Comparison of ENCODE assay signal across 21 mouse cellular contexts in the genomic region with DNA sequence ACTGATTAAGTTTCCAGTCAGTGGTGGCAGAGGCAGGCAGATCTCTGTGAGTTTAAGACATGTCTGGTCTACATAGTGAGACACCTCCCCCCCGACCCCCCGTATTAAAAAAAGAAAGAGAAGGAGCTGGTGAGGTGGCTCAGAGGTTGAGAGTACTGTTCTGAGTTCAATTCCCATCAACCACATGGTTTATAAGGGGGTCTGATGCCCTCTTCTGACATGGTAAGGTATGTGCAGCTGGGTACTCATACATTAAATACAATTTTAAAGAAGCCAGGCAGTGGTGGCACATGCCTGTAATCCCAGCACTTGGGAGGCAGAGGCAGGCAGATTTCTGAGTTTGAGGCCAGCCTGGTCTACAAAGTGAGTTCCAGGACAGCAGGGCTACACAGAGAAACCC. TPM values are rescaled to one million over a fixed set of nuclear protein-coding genes. Genes with fewer than 3 reads are reported as not detected.
DNase-seq lines count a peak whose midpoint lies in the region; ATAC-seq and TF ChIP-seq lines count a peak whose summit lies in the region.
"Not testable (repeated sequence)": the region's sequence is repeated elsewhere in the genome, so short reads cannot be mapped to it uniquely, and the experiment has no call there.
"Had no signal": no experiment of that assay in that cellular context is flagged by ENCODE, and none has a peak within 500 bp of the region (broad histone marks: within the 10 kb centered on the region; RNA-seq: fewer than 3 reads in every experiment).

No protein-coding gene starts in this region.

- not testable (repeated sequence) for ATAC-seq in lung, embryonic 15.5 days (ENCODE audit: borderline replicate concordance, extremely low read depth, low FRiP score, low TSS enrichment); midbrain, postnatal 0 days (ENCODE audit: low FRiP score); stomach, postnatal 0 days (ENCODE audit: low FRiP score, low TSS enrichment)

- H3K27me3 ChIP-seq in heart, adult 2 months (ENCODE audit: control insufficient read depth, insufficient read depth, low read length); lung, embryonic 15.5 days; midbrain, postnatal 0 days (ENCODE audit: insufficient read depth, low read length); stomach, postnatal 0 days (ENCODE audit: control insufficient read depth, insufficient read depth, low read length): not testable (repeated sequence)

- not testable (repeated sequence) for H3K4me2 ChIP-seq in lung, embryonic 15.5 days; midbrain, postnatal 0 days (ENCODE audit: low read depth, low read length, poor library complexity, severe bottlenecking)
- 0 out of 2 replicates have a peak overlapping the region, but pooled peaks have one; percentile 11 for H3K4me2 ChIP-seq in stomach, postnatal 0 days (replicated peaks; ENCODE audit: low read depth)

- peak; percentile 40 for DNase-seq in 3T3-L1 (ENCODE audit: low read depth, low spot score)
- DNase-seq in ES-CJ7 (ENCODE audit: low read depth, low spot score), result peak; percentile 60
- not testable (repeated sequence) for DNase-seq in heart, adult 2 months; layer of hippocampus, adult 2 months (ENCODE audit: low spot score in 2 of 2); midbrain, postnatal 0 days (ENCODE audit: low spot score); stomach, postnatal 0 days (ENCODE audit: low spot score)

- not testable (repeated sequence) for H3K36me3 ChIP-seq in heart, adult 2 months (ENCODE audit: control insufficient read depth, insufficient read depth, low read length); lung, embryonic 15.5 days; midbrain, postnatal 0 days (ENCODE audit: insufficient read depth, low read length); stomach, postnatal 0 days (ENCODE audit: control insufficient read depth, insufficient read depth, low read length)

- peak overlapping the region; percentile 50 for H3K4me3 ChIP-seq in bone marrow macrophage, adult 2 months (ENCODE audit: insufficient read depth, low read length)
- not testable (repeated sequence) for H3K4me3 ChIP-seq in heart, adult 2 months; layer of hippocampus, adult 2 months; lung, embryonic 15.5 days; midbrain, postnatal 0 days (ENCODE audit: low read depth, low read length); stomach, postnatal 0 days (ENCODE audit: low read depth, low read length)

- H3K9me3 ChIP-seq in lung, embryonic 15.5 days; midbrain, postnatal 0 days (ENCODE audit: low read length); stomach, postnatal 0 days (ENCODE audit: control insufficient read depth, low read length): not testable (repeated sequence)

- WGBS in heart, adult 2 months, result 66% methylated on average over 2 of the region's 2 CpGs
- 87% methylated on average over 2 of the region's 2 CpGs for WGBS in lung, embryonic 15.5 days
- 80% methylated on average over 2 of the region's 2 CpGs for WGBS in midbrain, postnatal 0 days
- 91% methylated on average over 2 of the region's 2 CpGs for WGBS in stomach, postnatal 0 days

- intact Hi-C loops in heart, adult 2 months (cut with DNase I), result loop anchor here (1.0 kb wide), 1 partner anchor 32 kb away; no protein-coding TSS in a partner anchor

- H3K9ac ChIP-seq in heart, adult 2 months (ENCODE audit: low read depth, low read length); lung, embryonic 15.5 days; midbrain, postnatal 0 days (replicated peaks; ENCODE audit: low read length, poor library complexity, severe bottlenecking); stomach, postnatal 0 days (ENCODE audit: low read length): not testable (repeated sequence)

- H3K27ac ChIP-seq in bone marrow macrophage, adult 2 months (ENCODE audit: insufficient read depth, low read depth, low read length), result peak overlapping the region; percentile 96
- peak overlapping the region; percentile 40 for H3K27ac ChIP-seq in heart, adult 2 months
- not testable (repeated sequence) for H3K27ac ChIP-seq in layer of hippocampus, adult 2 months; midbrain, postnatal 0 days (ENCODE audit: low read depth, low read length)
- H3K27ac ChIP-seq in lung, embryonic 15.5 days, result peak overlapping the region; percentile 68
- peak overlapping the region; percentile 82 for H3K27ac ChIP-seq in stomach, postnatal 0 days (replicated peaks)

- not testable (repeated sequence) for H3K79me2 ChIP-seq in heart, adult 2 months (replicated peaks; ENCODE audit: control insufficient read depth, insufficient read depth, low read length)

- TF ChIP-seq POLR2A in bone marrow macrophage, adult 2 months (IDR thresholded peaks at IDR 0.05; ENCODE audit: borderline replicate concordance, low read depth, low read length); heart, adult 2 months (IDR thresholded peaks at IDR 0.05; ENCODE audit: insufficient read depth, low read depth, low read length): not testable (repeated sequence)

- not testable (repeated sequence) for TF ChIP-seq EP300 in heart, adult 2 months (IDR thresholded peaks at IDR 0.05; ENCODE audit: insufficient read depth, low read depth, low read length); stomach, postnatal 0 days (optimal IDR thresholded peaks at IDR 0.05)

- peaks cover 14% of the 10 kb centered on the region for H3K4me1 ChIP-seq in bone marrow macrophage, adult 2 months (ENCODE audit: control insufficient read depth, insufficient read depth, low read length)
- H3K4me1 ChIP-seq in heart, adult 2 months (ENCODE audit: control insufficient read depth, insufficient read depth, low read length); midbrain, postnatal 0 days (ENCODE audit: insufficient read depth, low read length); stomach, postnatal 0 days (replicated peaks; ENCODE audit: control insufficient read depth, insufficient read depth): not testable (repeated sequence)
- peaks cover 12% of the 10 kb centered on the region; the same call in 1 of the 2 replicates for H3K4me1 ChIP-seq in lung, embryonic 15.5 days

- not testable (repeated sequence) for TF ChIP-seq CTCF in bone marrow macrophage, adult 2 months (IDR thresholded peaks at IDR 0.05; ENCODE audit: low read depth, low read length)
- TF ChIP-seq CTCF in heart, adult 2 months (IDR thresholded peaks at IDR 0.05), result peak; percentile 52
- peak; percentile 50 for TF ChIP-seq CTCF in layer of hippocampus, adult 2 months (conservative IDR thresholded peaks at IDR 0.05)
- TF ChIP-seq CTCF in midbrain, postnatal 0 days (IDR thresholded peaks at IDR 0.05), result peak; percentile 4; the same call in 1 of the 2 replicates
- peak; percentile 19; the same call in 1 of the 2 replicates for TF ChIP-seq CTCF in stomach, postnatal 0 days (IDR thresholded peaks at IDR 0.05; ENCODE audit: low read depth)

RNA-seq across cellular contexts. Expression of a gene that starts 1.8 kb away (rescaled TPM):
- not detected in 2 replicates for polyA plus RNA-seq in bone marrow macrophage, adult 2 months (2012; ENCODE audit: insufficient read depth, insufficient read length, missing spikeins)
- not detected for total RNA-seq in heart, adult 2 months (2021)
- polyA plus RNA-seq in heart, adult 2 months (2012; rRNA removed), result not detected in 2 replicates
- not detected for total RNA-seq in layer of hippocampus, adult 2 months (2021)
- not detected in 2 replicates for polyA plus RNA-seq in lung, embryonic 15.5 days (2015; fragmentation: Nextera tagmentation; extraction: Ambion mirVana)
- total RNA-seq in midbrain, postnatal 0 days (2014; rRNA removed), result not detected in 2 replicates
- polyA plus RNA-seq in midbrain, postnatal 0 days (2015; fragmentation: Nextera tagmentation; extraction: Ambion mirVana), result not detected in 2 replicates
- not detected in 2 replicates for polyA plus RNA-seq in stomach, postnatal 0 days (2015; fragmentation: Nextera tagmentation; extraction: Ambion mirVana)
- total RNA-seq: common myeloid progenitor, adult 5-6 weeks; G1E; gastrocnemius, postnatal 14 days; heart, adult 8-10 months; hematopoietic stem cell, adult 5-6 weeks had no signal
- polyA plus RNA-seq: embryonic facial prominence, embryonic 10.5 days; forebrain, embryonic 14.5 days; G1E; heart, embryonic 16.5 days; hindbrain, embryonic 16.5 days; limb, embryonic 15.5 days; lung, embryonic 14.5 days; midbrain, embryonic 15.5 days; testis, adult 2 months had no signal

RNA-seq across cellular contexts. Expression of a gene that starts 14.5 kb away (rescaled TPM):
- 26.6 and 29.8 TPM in 2 replicates for polyA plus RNA-seq in bone marrow macrophage, adult 2 months (2012; ENCODE audit: insufficient read depth, insufficient read length, missing spikeins)
- 10 to 100 TPM; 24.1 to 29.5 TPM for total RNA-seq in heart, adult 2 months (2021)
- polyA plus RNA-seq in heart, adult 2 months (2012; rRNA removed), result 35.0 and 39.7 TPM in 2 replicates
- total RNA-seq in layer of hippocampus, adult 2 months (2021), result 10 to 100 TPM; 11.2 to 11.4 TPM
- polyA plus RNA-seq in lung, embryonic 15.5 days (2015; fragmentation: Nextera tagmentation; extraction: Ambion mirVana), result 68.2 and 72.4 TPM in 2 replicates
- 8.4 and 11.2 TPM in 2 replicates for total RNA-seq in midbrain, postnatal 0 days (2014; rRNA removed)
- 6.1 and 6.7 TPM in 2 replicates for polyA plus RNA-seq in midbrain, postnatal 0 days (2015; fragmentation: Nextera tagmentation; extraction: Ambion mirVana)
- 13.5 and 15.2 TPM in 2 replicates for polyA plus RNA-seq in stomach, postnatal 0 days (2015; fragmentation: Nextera tagmentation; extraction: Ambion mirVana)

RNA-seq across cellular contexts. Expression of a gene that starts 35.4 kb away (rescaled TPM):
- polyA plus RNA-seq in bone marrow macrophage, adult 2 months (2012; ENCODE audit: insufficient read depth, insufficient read length, missing spikeins), result 2.8 and 2.9 TPM in 2 replicates
- 1 to 10 TPM in 1 of 2 experiments, under 1 TPM in 1; 0.86 to 1.3 TPM for total RNA-seq in heart, adult 2 months (2021)
- 1.6 and 1.9 TPM in 2 replicates for polyA plus RNA-seq in heart, adult 2 months (2012; rRNA removed)
- 1 to 10 TPM; 1.1 to 1.7 TPM for total RNA-seq in layer of hippocampus, adult 2 months (2021)
- polyA plus RNA-seq in lung, embryonic 15.5 days (2015; fragmentation: Nextera tagmentation; extraction: Ambion mirVana), result 0.19 and 0.24 TPM in 2 replicates
- total RNA-seq in midbrain, postnatal 0 days (2014; rRNA removed), result 1.0 and 3.4 TPM in 2 replicates
- 0.04 and 0.05 TPM in 2 replicates for polyA plus RNA-seq in midbrain, postnatal 0 days (2015; fragmentation: Nextera tagmentation; extraction: Ambion mirVana)
- polyA plus RNA-seq in stomach, postnatal 0 days (2015; fragmentation: Nextera tagmentation; extraction: Ambion mirVana), result 0.19 and 0.22 TPM in 2 replicates
- total RNA-seq: common myeloid progenitor, adult 5-6 weeks; hematopoietic stem cell, adult 5-6 weeks had no signal
- polyA plus RNA-seq: forebrain, embryonic 14.5 days; G1E had no signal
